Mouse (Mus musculus) 3T3-L1 (cell line): ENCODE measurements around the gene Mansc4.

Experiments used
- DNase-seq: peaks from one replicate; pipeline ENCODE4 v3.0.0-alpha.2; 2015; ENCODE audit warnings: low read depth, low spot score

Mansc4 gene

DNA sequence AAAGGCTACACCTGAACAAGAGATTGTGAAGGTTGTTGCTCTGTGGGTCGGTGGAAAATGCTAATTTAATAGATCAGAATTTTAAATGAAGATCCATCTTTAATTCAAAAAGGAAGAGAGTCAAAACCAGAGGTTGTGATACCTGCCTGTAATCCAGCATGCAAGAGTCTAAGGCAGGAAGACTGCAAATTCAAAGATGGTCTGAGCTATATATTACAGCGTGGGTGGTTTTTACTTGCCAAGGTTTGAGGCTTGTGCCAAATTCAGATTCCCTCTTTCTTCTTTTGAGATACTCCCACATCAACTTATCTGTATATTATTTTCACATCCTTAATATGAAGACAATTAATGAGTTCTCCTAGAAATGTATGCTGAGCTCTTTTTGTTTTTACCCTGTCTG is 58.4 kb downstream of the Mansc4 start:
- no peak for DNase-seq
